Mouse (Mus musculus) kidney, adult 2 months (tissue): Measurements from ENCODE around the gene Ripply1. TPM values are rescaled to one million over a fixed set of nuclear protein-coding genes. Genes with fewer than 3 reads are reported as not detected.

ENCODE experiments used
- DNase-seq: peaks from one replicate; pipeline ENCODE4 v3.0.0; 2021
- H3K27ac ChIP-seq: fragments of 200-500 bp; 2 replicates; pipeline ENCODE4 v1.5.1; 2012; ENCODE audit warnings: low read depth, low read length, control low read depth, inconsistent platforms; ENCODE audit not compliant: insufficient read depth
- H3K27me3 ChIP-seq: fragments of 200-500 bp; replicated peaks from 2 replicates; pipeline ENCODE4 v1.6.1; 2012; ENCODE audit warnings: mild to moderate bottlenecking, moderate library complexity, low read length, inconsistent platforms; ENCODE audit not compliant: control insufficient read depth, insufficient read depth
- H3K36me3 ChIP-seq: fragments of 200-500 bp; 2 replicates; pipeline ENCODE4 v1.6.1; 2012; ENCODE audit warnings: mild to moderate bottlenecking, moderate library complexity, low read length, inconsistent platforms; ENCODE audit not compliant: control insufficient read depth, insufficient read depth
- H3K4me1 ChIP-seq: fragments of 200-500 bp; 2 replicates; pipeline ENCODE4 v1.6.1; 2011; ENCODE audit warnings: low read length; ENCODE audit not compliant: control insufficient read depth, insufficient read depth
- H3K4me3 ChIP-seq: fragments of 200-500 bp; 2 replicates; pipeline ENCODE4 v1.5.1; 2011; ENCODE audit warnings: mild to moderate bottlenecking, low read depth, low read length, control low read depth; ENCODE audit not compliant: insufficient read depth
- CTCF ChIP-seq: fragments of 200-500 bp; conservative IDR thresholded peaks from 2 replicates; pipeline ENCODE4 v1.5.1; 2011; ENCODE audit warnings: low read depth, mild to moderate bottlenecking, control low read depth, low read length, moderate library complexity, mixed read lengths; ENCODE audit not compliant: insufficient read depth, insufficient read length
- POLR2A ChIP-seq: fragments of 200-500 bp; IDR thresholded peaks from one replicate; pipeline ENCODE4 v1.6.1; 2011; ENCODE audit warnings: low read depth, low read length, control low read depth
- WGBS: fragments of 180-500 bp; shearing (Covaris S2); methylation state at CpG from one replicate; pipeline ENCODE4 v1.1.7; 2018; 5-methylcytosine and 5-hydroxymethylcytosine counted together
- polyA plus RNA-seq: library from polyadenylated mRNA; depleted of rRNA; stranded (reverse); fragments of >200 nt; gene quantifications from 2 replicates; pipeline ENCODE4 v1.2.3, GENCODE M21; 2012; rRNA removed

Ripply1 gene
- 0.09 and 0.12 TPM in 2 replicates for polyA plus RNA-seq

DNA sequence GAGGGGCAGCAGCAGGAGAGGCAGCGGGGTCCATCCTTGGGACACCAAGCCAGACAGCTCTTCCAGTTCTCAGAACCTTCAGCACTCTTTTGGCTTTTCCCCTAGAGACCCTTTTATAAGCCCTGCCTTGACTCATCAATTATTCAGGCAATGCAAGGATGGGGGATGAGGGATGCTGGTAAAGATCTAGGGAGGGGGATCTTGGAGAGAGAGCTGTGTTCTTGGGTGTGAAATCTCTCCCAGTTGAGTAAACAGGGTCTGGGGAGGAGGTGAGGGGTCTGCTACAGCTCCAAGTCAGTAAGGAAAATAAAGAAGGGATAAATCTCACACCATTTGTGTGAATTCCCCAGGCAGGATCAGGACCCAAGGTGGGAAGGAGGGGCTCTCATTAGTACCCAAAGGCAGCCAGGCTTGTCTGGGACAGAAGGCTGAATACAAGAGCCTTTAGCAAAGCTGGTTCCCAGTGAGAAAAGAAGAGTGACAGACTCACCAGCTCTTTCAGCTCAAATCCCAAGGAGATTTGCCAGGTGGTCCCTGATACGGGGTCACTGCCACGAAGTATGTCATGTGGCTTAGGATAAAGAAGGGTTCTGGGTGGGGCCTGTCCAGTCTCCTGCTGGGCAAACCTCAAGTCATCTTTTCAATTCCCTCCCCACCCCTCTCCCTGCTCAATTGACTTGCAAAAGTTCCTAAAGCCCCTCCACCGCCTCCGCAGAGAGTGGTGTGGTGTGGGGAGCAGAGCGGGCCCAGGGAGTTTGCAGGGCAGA is at the start of gene Ripply1:
Gene Ripply1 (minus strand): TSS at position 76 of the 767 bp plus-strand sequence.
- 80% methylated on average over 6 of the region's 6 CpGs for WGBS
- H3K4me3 ChIP-seq, result no peak within 1 kb of the TSS
- no peaks in the 10 kb centered on the region for H3K36me3 ChIP-seq
- H3K4me1 ChIP-seq, result peaks cover 21% of the 10 kb centered on the region; the same call in 1 of the 2 replicates
- no peak for DNase-seq
- H3K27me3 ChIP-seq, result no peaks in the 10 kb centered on the region
- TF ChIP-seq POLR2A (no peak), CTCF (no peak)
- no peak within 1 kb of the TSS for H3K27ac ChIP-seq

DNA sequence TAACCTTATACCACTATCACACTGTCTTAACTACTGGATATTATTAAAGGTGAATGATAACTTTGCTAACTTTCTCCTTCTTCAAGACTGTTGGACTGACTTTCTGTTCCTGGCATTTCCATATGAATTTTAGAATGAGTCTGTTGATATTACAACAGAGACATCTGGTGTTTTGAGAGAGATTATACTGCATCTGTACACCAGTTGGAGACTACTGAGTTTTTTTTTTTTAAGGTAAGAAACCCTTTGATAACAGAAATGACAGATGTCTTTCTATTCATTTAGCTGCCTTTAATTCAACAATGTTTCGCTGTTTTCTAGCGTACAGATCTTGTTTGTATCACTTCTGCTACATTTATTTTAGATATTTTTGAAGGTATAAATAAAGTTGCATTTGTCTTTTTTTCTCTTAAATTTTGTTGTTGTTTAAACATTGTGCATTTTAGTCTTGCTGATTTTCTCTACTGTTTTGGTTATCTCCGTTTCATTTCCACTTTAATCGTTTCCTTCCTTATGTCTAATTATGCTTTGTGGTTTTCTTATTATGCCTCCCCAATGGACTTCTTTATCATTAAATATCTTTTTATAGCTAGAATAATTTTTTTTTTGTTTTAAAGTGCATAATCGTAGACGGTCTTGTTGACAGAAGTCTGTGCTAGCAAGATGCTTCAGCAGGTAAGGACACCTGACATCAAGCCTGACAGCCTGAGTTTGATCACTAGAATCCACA is 46.4 kb upstream of the Ripply1 start:
- H3K27me3 ChIP-seq, result no peaks in the 10 kb centered on the region

DNA sequence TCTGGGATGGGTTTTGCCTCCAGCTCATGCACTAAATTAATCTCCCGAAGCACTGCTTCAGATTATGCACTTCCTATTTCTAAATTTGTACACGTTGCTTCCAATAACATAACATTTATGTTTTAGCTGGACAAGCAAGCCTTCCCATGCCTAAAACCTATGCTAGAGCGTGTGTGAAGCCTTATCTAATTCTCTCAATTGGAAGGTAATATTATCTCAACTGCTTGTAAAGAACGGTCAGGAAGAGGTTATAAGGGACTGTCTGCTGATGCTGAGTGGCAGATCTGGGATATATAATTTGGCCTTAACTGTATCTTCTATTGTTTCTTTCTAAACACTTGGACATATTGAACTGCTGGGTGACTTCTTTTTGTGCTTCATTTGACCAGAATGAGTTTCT is 44.8 kb upstream of the Ripply1 start:
- no peaks in the 10 kb centered on the region for H3K36me3 ChIP-seq
- H3K27ac ChIP-seq, result no peak overlapping the region
- H3K4me1 ChIP-seq, result no peaks in the 10 kb centered on the region
- no peak for DNase-seq
- WGBS, result 93% methylated on average over 4 of the region's 4 CpGs
- no peak for TF ChIP-seq POLR2A
- TF ChIP-seq CTCF, result no peak
- H3K4me3 ChIP-seq, result no peak overlapping the region
- H3K27me3 ChIP-seq, result no peaks in the 10 kb centered on the region

More for the DNA sequence above, 46.4 kb upstream of the Ripply1 start:
- WGBS, result 89% methylated on average over 6 of the region's 6 CpGs
- Histone ChIP-seq H3K4me3 (no peak overlapping the region), H3K4me1 (no peaks in the 10 kb centered on the region), H3K36me3 (no peaks in the 10 kb centered on the region), H3K27ac (no peak overlapping the region)
- TF ChIP-seq CTCF (no peak), POLR2A (no peak)
- DNase-seq, result no peak

DNA sequence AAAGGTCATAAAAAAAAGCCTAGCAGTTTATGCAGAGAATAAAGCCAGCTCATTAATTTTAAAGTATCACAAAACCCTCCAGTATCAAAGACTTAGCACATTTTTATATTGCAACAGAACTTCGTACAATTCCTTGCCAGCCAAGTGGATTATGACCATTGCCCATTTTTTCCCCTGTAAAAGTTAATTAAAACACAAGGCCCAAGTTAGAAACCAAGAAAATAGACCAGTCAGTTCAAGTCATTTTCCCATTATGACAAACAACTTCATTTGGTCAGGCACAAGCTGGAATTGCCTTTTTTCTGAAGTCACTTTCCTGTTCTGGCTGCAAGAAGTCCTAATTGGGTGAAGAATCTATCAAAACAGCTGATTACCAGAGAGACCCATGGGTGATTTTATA is 43.2 kb upstream of the Ripply1 start:
- 65% methylated on average over 1 of the region's 1 CpGs for WGBS
- peak; percentile 54 for DNase-seq

DNA sequence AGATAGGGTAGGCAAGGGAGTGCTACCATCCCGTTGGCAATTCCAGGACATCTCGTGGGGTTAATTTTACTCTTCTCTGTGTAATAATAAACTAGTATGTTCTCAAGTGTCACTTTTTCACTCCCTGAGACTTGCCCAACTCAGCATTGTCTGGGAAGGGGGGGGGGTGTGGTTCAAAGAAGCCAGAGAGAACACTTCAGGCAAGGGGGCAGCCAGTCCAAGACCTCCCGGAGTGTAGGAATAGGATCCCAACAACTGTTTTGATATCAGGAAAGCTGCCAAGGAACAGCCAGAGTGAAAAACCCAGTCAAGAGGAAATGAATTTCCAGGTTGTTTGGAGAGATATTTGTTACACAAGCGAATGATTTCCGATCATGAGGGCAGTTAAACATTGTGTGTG is 33.0 kb upstream of the Ripply1 start:
- no peaks in the 10 kb centered on the region for H3K27me3 ChIP-seq
- no peaks in the 10 kb centered on the region; the same call in 1 of the 2 replicates for H3K4me1 ChIP-seq
- DNase-seq, result peak; percentile 85
- H3K4me3 ChIP-seq, result no peak overlapping the region
- 20% methylated on average over 5 of the region's 5 CpGs for WGBS
- peak overlapping the region; percentile 69; the same call in 1 of the 2 replicates for H3K27ac ChIP-seq
- H3K36me3 ChIP-seq, result no peaks in the 10 kb centered on the region
- TF ChIP-seq CTCF (no peak), POLR2A (no peak)

More for the DNA sequence above, 43.2 kb upstream of the Ripply1 start:
- TF ChIP-seq POLR2A, result no peak
- no peak for TF ChIP-seq CTCF
- H3K36me3 ChIP-seq, result no peaks in the 10 kb centered on the region
- H3K4me1 ChIP-seq, result no peaks in the 10 kb centered on the region
- no peak overlapping the region for H3K4me3 ChIP-seq
- H3K27me3 ChIP-seq, result no peaks in the 10 kb centered on the region
- peak overlapping the region; percentile 45; the same call in 1 of the 2 replicates for H3K27ac ChIP-seq

DNA sequence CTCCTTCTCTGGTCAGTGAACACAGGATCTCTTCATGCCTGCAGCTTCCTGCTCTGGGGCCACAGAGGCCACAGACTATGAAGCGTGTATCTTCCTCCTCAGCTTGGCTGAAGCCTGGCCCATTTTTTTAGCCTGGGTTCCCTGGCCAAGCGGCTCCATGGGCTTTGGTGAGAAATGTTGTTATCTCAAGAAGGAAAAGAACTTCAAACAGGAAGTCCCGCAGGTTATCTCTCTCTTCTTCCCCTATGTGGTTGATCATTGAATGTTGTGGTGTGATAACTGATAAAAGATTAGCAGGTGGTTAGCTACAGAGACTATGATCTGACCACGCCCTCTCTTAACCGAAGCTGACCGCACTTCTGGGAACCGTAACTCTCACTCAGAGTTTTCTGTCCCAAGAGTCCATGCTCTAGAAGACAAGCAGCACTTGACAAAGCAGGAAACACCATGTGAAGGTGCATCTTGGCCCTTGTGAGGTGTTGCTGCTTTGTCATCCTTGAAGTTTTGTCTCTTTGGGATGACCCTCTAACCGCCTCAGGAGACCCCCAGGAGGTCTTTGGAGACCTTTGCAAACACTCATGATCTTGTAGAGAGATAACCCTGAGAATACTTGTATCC is 32.0 kb upstream of the Ripply1 start:
- 57% methylated on average over 8 of the region's 8 CpGs for WGBS
- Histone ChIP-seq H3K4me1 (no peaks in the 10 kb centered on the region; the same call in 1 of the 2 replicates), H3K27ac (peak overlapping the region; percentile 69), H3K36me3 (no peaks in the 10 kb centered on the region), H3K27me3 (no peaks in the 10 kb centered on the region), H3K4me3 (no peak overlapping the region)
- TF ChIP-seq POLR2A (no peak), CTCF (no peak)
- peak; percentile 57 for DNase-seq
